Mouse (Mus musculus): ENCODE data around the gene Ddx10.
A peak's percentile ranks its signal among the peaks of the same experiment; 100 is the strongest.
"Not testable (repeated sequence)": the region's sequence is repeated elsewhere in the genome, so short reads cannot be mapped to it uniquely, and the experiment has no call there.

Gene Ddx10

GRCm38 (mm10) chr9:53144266-53144665 lies 103.6 kb downstream of the Ddx10 start:
- peak; percentile 74 for DNase-seq (ENCODE audit: low spot score)

DNA sequence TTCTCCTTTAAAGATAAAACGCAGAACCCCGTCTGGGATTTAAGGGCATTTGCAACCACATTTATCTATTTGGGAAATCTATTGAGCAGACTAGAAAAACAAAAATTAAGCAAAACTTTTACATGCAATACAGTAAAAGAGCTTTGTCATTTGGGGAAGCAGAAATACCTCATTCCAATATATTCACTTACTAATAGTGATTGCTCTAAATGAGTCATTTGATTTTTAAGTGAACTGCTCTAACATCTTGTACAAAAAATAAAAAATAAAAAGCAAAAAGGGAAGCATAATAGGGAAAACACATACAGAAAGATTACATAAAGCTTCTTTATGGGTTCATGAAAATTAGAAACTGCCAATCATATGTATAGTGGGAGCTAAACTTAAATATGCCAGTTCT lies 104.3 kb downstream of the Ddx10 start:
- DNase-seq (ENCODE audit: low spot score): no peak

- not testable (repeated sequence) for DNase-seq (ENCODE audit: low spot score)
Observed at GRCm38 (mm10) chr9:53142424-53142823, 105.4 kb downstream of the Ddx10 start.

- no peak for DNase-seq (ENCODE audit: low spot score)
Observed at GRCm38 (mm10) chr9:53140610-53141165, 107.2 kb downstream of the Ddx10 start.

GRCm38 (mm10) chr9:53132826-53133225 lies 115.0 kb downstream of the Ddx10 start:
- no peak for DNase-seq (ENCODE audit: low spot score)

DNA sequence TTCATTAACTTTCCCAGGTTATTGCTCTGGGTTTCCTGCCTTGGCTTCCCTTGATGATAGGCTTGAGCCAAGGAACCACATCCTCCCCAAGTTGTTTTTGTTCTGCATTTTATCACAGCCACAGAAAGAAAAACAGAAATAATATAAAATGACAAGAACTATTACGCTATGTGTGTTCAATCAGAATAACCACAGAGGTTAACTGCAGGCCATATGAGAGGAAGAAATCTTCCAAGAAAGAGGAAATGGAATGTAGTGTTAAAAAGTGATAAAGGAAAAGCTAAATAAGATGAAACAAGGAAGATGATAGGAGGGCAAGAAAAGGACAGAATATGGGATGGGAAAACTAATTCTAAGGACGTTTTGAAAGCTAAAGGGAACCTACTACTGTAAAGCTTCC lies 117.4 kb downstream of the Ddx10 start:
- no peak for DNase-seq (ENCODE audit: low spot score)

DNA sequence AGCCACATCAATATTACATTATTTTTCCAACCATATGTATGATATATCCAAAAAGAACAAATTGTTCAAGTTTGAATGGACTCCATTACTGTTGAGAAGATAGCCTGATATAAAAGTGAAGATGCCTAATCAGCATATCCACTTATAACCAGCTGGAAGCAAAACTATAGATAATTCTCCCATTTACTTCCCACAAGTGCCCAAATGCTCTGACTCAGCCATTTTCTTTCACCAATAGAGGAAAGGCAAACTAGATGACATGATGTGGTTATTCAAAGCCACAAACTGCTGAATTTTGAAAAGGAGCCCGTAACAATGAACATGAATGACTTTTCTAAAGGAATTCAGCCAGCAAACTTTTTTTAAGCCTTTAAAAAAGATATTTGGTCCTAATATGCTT lies 146.8 kb downstream of the Ddx10 start:
- DNase-seq (ENCODE audit: low spot score): no peak

DNA sequence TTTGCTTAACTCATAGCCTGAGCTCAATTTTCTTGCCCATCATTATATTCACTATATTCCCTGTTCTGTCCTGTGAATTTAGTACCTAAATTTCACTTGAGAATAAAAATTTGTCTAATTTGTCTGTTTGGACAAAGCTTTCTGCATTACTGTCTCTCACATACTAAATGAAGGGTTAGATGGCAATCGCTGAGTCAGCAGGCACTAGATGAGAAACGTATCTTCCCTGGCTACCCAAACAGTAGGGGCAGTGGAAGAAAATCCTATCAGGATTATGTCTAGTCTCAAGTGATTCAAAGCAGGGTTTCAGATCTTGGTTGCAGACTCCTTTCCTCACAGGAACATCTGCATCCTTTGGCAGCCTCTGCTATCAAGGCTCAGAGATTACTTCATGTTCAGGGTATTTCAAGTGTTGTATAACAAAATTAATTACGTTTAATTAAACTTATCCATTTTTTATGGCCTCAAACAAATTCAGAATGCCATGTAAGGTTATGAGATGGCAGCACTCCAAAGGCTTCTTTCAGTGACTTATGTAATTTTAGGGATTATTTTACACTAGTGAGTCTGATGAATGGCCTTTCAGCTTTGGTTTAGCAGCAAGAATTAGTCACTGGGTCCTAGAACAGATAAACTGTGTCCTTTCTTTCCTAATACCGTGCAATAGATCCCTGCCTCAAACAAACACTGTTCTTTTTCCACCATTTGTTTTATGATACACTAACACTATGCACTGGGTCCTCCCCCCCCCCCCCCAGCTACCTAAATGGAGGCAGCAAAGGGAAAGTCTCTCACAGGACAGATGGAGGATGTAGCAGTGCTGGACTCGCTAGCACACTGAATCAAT lies 152.3 kb downstream of the Ddx10 start:
- no peak for DNase-seq (ENCODE audit: low spot score)

- no peak for DNase-seq (ENCODE audit: low spot score)
Observed at GRCm38 (mm10) chr9:53094536-53094935, 153.3 kb downstream of the Ddx10 start.

- no peak for DNase-seq (ENCODE audit: low spot score)
Observed at GRCm38 (mm10) chr9:53077626-53078025, 170.2 kb downstream of the Ddx10 start.

GRCm38 (mm10) chr9:53075931-53076330 lies 171.9 kb downstream of the Ddx10 start:
- DNase-seq (ENCODE audit: low spot score): no peak

DNA sequence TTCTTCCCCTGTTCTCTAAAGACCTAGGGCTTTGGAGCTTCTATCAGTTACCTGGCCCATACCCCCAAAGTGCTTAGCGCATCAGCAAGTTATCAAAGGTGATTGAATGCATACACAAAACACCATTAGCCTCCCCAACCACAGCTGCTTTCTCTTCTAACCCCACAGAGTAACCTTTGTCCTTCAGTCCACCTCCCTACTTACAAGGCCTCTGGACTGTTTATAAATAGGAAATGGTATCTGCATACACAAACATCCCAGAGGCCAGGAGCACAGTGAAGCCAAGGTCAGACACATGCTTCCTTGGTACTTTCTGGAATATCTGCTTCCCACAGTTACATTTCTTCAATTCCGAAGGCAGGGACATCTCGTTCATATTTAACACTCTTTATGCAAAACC lies 173.4 kb downstream of the Ddx10 start:
- no peak for DNase-seq (ENCODE audit: low spot score)

DNA sequence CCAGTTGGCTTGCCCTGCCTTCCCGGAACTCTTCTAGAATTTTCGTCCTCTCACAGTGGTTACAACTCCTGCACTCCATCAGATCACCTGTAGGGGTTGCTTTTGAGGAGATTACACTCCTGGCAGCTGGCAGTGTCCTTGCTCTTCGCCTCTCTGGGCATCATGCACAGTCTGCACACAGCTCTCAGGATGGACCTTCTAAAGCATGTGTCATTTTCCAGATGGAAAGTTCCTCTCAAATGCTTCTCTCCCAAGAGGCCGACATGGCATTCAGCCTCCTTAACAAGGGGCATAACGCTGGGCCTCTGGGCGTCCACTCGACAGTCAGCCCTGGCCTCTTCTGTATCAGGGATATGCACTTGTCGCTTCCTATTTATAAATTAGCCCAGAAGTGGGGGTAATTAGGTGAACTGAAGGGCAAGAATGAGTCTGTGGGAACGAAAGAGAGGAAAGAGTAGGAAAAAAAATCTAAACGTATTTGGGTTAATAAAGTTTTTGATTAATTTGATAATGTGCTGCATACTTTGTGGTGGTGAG lies 174.2 kb downstream of the Ddx10 start:
- DNase-seq (ENCODE audit: low spot score): peak; percentile 65

DNA sequence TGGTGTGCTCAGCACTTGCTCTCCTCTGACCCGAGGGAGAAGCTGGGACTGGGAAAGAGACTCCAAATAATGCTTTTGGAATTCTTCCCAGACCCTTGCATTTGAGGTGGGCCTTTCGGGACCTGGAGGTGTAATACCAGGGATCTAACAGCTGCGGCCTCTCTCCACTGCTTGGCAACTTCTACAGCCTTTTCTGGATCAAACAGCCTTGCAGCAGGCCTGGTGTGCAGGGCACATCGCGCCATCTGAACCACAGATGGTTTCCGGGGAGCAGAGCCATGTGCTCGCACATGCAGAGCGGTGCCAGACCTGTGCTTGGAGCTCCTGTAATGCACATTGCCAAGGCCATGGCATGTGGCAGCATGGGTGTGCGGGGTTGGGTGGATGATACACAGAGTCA lies 175.8 kb downstream of the Ddx10 start:
- no peak for DNase-seq (ENCODE audit: low spot score)

DNA sequence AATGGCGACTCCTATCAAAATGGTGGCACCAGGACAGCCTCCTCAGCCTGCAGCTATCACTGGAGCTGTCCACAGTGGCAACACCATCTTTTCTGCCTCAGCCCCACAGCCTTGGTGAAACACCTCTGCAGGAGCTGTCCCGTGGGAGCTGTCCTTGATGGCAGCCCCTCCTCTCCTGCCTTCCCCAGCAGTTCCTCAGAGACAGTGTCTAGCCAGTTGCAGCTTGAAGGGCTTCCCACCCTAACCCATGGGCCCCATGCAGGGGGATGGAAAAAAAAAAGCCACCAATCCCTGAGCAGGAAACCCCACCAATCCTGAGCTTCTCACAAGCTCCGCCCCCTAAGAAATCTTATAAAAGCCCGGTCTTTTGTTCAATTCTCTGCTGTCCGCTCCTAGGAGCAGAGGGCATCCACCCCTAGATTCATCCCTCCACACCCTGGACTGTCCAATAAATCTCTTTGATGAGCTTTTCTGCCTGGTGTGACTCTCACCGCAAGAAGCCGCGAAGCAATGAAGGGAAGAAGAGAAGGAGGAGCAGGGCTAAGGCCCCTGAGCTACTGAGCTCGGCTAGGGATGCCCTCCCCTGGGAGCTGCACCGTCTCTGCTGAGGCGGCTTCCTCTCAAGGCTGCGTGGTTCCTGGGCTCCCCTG lies 176.9 kb downstream of the Ddx10 start:
- DNase-seq (ENCODE audit: low spot score): no peak

- no peak for DNase-seq (ENCODE audit: low spot score)
Observed at GRCm38 (mm10) chr9:53068166-53068565, 179.7 kb downstream of the Ddx10 start.

- no peak for DNase-seq (ENCODE audit: low spot score)
Observed at GRCm38 (mm10) chr9:53066428-53066827, 181.4 kb downstream of the Ddx10 start.

GRCm38 (mm10) chr9:53065028-53065427 lies 182.8 kb downstream of the Ddx10 start:
- DNase-seq (ENCODE audit: low spot score): no peak

DNA sequence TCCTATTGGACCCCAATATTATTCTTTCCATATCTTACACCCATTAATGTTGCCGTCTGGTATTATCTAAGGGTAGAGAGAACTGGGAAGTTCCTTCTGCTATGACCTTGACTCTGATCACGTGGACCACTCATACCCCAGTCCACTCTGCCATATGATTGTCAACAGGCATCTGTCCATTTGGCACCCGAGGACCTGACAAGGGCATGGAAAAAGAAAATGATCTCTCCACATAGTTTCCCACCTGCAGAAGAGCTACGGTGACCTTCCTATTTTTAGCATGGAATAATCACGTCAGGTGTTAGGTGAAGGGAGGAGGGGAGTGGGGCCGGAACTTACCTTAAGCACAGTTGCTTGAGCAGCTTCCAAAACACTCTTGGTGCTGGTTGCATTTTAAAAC lies 183.3 kb downstream of the Ddx10 start:
- no peak for DNase-seq (ENCODE audit: low spot score)

DNA sequence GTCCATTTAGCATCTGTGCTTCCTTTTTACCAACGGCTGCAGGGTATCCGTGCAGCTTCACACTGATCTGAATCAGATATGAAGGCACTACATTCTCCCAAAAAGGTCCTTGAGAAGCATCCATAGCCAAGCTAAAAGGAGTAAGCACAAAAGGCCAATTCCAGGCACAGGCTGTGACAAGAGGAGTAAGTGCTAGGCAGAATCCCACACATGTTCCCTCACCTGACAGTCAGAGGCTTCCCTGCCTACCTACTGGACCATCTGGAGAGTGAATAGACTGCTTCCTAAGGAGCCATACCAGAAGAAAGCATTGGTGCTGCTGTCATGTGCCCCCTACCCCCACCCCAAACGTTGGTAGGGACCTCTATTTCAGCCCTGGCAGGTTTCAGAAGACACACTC lies 192.5 kb downstream of the Ddx10 start:
- no peak for DNase-seq (ENCODE audit: low spot score)

All from retina, embryonic 14.5 days (tissue).